Mouse (Mus musculus): Measurements from ENCODE around the gene Olfr26.

Olfr26 gene

DNA sequence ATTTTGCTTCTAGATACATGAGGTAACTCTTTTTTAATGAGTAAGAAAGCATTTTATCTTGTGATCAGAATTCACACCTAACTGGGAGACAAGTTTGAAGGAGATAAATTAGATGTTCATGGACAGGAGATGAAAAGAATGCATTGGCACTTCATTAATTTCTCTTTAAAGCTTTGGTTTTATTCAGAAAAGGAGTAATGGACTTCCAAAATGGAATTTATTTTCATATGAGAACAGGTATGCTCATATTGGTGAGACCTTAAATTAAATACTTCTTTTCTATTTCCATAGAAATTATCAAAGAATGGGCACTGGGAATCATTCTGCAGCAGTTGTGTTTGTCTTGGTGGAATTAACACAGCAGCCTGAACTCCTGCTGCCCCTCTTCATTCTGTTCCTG lies at the start of gene Olfr26:
Gene Olfr26 (plus strand): TSS at position 301 of the 400 bp plus-strand sequence.
- no peak for TF ChIP-seq GATA4 (IDR thresholded peaks at IDR 0.05; ENCODE audit: insufficient replicate concordance, low read length)

DNA sequence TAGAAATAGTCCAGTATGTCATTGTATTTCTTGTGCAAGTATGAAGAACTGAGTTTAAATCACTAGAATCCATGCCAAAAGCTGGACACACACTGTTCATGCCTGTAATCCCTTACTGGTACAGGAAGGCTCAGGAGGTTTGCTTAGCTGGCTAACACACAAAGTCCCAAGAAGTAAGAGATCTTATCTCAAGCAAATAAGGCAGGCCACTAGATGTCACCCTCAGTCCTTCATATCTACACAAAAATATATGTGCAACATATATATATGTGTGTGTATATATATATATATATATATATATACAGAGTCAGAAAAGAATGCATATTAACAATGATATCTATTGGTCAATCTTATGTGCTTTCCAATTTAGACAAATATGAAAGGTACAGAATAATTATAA lies 49.2 kb upstream of the Olfr26 start:
- TF ChIP-seq GATA4 (IDR thresholded peaks at IDR 0.05; ENCODE audit: insufficient replicate concordance, low read length) = no peak

DNA sequence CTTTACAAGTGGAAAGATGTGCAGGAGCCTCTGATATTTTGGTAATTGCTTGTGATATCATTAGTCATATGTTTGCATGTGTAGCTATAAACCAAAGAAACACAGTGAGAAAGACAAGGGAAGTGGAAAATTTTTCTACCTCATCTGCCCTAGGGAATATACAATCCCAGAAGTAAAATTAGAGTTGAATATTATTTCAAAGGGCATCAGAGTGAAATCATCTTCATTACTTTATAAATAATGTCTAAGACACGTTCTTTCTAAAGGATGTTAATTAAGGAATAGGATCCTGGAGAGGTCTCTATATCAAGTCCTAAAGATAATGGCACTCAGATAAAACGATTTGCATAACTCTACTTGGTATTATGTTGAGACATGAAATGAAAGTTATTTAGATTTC lies 40.5 kb upstream of the Olfr26 start, which contains the start of gene Olfr922:
Gene Olfr922 (plus strand): TSS at position 301 of the 400 bp plus-strand sequence.
- TF ChIP-seq GATA4 (IDR thresholded peaks at IDR 0.05; ENCODE audit: insufficient replicate concordance, low read length) = no peak

DNA sequence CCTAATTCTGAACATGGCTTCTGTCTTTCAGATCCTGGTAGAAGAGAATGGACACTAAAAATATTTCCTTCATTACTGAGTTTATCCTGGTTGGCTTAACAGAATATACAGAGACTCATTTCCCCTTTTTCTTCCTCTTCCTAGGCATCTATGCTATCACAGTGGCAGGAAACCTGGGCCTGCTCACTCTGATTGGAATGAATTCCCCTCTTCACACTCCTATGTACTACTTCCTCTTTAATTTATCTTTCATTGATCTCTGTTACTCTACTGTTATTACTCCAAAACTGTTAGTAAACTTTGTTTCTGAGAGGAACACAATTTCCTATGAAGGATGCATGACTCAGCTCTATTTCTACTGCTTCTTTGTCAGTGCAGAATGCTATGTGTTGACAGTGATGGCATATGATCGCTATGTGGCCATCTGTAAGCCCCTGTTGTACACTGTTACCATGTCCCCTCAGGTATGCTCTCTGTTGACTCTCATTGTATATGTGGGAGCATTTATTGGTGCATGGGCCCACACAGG lies 39.3 kb upstream of the Olfr26 start:
- TF ChIP-seq GATA4 (IDR thresholded peaks at IDR 0.05; ENCODE audit: insufficient replicate concordance, low read length) = no peak

DNA sequence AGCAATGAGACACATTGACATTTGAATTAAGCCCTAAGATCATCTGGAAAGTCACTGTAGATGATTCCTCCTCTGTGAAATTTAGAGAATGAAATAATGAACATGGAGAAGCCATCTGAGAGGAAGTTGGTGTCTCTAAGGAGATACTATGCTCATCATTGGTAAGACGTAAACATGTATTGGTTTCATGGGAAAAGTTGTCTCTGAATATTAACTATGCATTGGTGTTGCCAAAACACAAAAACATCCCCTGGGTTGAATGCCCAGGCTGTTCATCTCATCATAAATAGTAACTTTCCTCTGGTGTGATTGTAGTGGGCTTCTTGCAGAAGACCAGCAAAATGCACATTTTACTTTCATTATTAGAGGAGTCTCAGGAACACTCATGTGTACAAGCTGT lies 28.6 kb upstream of the Olfr26 start, which contains the start of gene Olfr923:
Gene Olfr923 (plus strand): TSS at position 301 of the 400 bp plus-strand sequence.
- no peak for TF ChIP-seq GATA4 (IDR thresholded peaks at IDR 0.05; ENCODE audit: insufficient replicate concordance, low read length)

DNA sequence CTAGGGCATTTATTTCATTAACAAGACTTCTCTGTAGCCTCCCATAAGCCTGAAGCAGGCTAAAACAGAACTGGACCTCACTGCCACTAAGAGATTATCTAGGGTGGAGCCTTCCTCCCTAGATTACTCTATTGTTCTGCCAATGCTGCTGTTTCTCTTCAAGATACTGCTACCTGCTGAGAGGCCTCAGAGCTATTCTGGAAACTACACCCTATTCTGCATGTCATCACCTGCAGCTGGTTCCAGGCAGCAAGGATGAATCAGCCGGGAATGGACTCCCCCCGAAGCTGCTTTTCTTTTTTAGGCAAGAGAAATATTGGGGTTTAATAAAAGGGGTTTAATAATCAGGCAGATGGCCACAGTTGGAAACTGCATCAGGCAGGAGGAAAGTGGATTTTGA lies 21.8 kb upstream of the Olfr26 start:
- TF ChIP-seq GATA4 (IDR thresholded peaks at IDR 0.05; ENCODE audit: insufficient replicate concordance, low read length) = no peak

DNA sequence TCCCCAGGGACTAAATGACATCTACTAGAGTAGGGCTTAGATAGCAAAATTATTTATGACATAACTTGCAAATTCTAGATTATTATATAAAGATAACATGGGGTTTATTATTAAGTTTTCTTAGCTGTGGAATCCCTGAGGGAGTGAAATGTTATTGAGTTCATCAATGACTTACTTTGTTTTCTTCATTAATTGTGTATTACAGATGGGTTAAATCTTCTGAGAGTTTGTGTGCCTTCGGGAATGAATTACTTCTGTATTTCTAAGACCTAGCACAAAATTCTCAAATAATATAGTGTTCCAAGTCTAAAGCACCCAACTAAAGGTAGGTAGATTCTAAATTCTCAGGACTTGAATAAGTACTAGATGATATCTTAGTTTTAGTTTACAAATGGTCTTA lies 10.7 kb upstream of the Olfr26 start, which contains the start of gene Olfr924:
Gene Olfr924 (plus strand): TSS at position 301 of the 400 bp plus-strand sequence.
- TF ChIP-seq GATA4 (IDR thresholded peaks at IDR 0.05; ENCODE audit: insufficient replicate concordance, low read length) = no peak

DNA sequence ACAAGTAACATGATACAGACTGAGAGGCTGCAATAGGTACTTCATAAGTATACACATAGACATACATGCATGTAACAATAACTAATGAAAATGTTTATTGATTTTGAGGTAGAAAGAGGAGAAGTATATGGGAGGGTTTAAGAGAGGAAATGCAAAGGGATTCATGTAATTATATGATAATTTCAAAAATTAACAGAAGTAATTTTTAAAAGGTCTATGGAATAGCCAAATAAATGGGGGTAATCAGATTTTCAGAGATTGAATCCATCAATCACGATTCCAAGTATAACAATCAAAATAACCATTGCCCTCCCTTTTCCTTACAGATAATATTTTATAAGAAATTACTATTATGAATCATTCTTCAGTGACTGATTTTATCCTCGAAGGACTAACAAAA lies 22.0 kb downstream of the Olfr26 start, which contains the start of gene Olfr926:
Gene Olfr926 (plus strand): TSS at position 301 of the 400 bp plus-strand sequence.
- no peak for TF ChIP-seq GATA4 (IDR thresholded peaks at IDR 0.05; ENCODE audit: insufficient replicate concordance, low read length)

All from liver, adult (tissue).